Mouse (Mus musculus): ENCODE results near the gene Adgrg4.

DNA sequence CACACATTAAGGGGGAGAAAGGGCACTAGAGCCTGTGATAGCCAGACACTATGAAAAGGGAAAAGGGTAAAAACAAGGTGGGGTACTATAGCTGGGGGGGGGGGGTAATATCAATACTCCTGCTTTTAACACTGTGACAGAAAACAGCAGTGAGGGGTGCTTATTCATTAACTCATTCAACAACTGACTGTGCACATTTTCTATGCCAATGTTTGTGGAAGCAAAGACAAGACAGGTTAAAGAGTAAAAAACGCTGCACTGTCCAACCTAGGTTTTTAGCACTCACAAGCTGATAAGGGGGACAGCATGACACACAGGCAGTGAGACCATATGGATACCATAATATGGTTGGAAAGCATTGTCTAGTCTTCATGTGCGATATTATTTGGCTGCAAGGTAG is 142.9 kb downstream of the Adgrg4 start:
- TF ChIP-seq CTCF (IDR thresholded peaks at IDR 0.05; ENCODE audit: borderline replicate concordance, insufficient read depth, low read depth, low read length) (no peak), POLR2A (IDR thresholded peaks at IDR 0.05; ENCODE audit: borderline replicate concordance, insufficient read depth, low read length) (no peak)

All from cerebellum, adult 2 months (tissue).